Mouse (Mus musculus) ovary, adult 18-20 months (tissue): Measurements from ENCODE around the gene Bmp6.

Source experiments
- DNase-seq: peaks from one replicate; pipeline ENCODE4 v3.0.0; 2022; ENCODE audit warnings: low spot score, mixed read lengths

The Bmp6 gene

GRCm38 (mm10) chr13:38548681-38549080 lies 203.8 kb downstream of the Bmp6 start:
- DNase-seq, result no peak
